Mouse (Mus musculus): ENCODE data around the gene Gm10037.
"Not testable (repeated sequence)": the region's sequence is repeated elsewhere in the genome, so short reads cannot be mapped to it uniquely, and the experiment has no call there.

Gene Gm10037

DNA sequence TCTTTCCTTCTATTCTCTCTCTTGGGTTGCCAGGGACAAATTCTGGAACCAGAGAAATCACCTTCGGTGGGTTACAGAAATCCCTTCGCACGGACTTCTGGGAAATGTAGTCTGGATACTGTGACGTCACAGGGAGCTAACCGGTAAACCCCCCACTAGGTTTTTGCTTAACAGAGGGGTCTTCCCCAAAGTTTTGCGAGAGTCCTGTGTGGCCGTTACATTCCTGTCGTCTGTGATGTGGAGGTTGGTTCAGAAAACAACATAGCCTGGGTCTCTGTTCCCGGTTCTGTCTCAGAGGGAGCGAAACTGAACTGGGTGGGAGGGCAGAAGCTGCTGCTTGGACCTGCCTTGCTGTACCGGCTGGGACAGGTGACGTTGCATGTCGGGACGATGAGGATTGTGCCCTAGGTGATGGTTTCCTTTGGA is at the start of gene Gm10037:
Gene Gm10037, plus strand, starts transcription at position 196 of the 426 bp plus-strand sequence.
- peak in 1 of 2 experiments; percentile 26 for DNase-seq (ENCODE audit: low spot score in 2 of 2)

DNA sequence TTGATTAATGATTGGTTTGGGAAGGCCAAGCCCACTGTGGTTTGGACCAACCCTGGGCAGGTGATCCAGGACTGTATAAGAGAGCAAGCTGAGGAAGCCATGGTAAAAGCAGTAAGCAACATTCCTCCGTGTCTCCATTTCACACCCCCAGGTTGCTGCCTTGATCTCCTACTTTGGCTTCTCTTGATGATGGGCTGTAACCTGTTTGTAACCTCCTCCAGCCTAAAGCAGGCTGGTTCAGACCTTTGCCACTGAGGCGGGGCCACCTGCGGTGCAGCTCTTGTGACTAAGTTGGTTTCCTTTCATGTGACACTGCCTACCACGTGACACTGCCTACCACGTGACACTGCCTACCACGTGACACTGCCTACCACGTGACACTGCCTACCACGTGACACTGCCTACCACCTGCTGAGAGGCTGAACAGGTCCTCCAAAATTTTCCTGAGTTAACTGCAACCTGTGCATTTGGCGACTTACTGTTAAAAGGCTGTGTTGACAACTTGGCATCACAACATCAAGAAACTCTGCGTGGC is 38.9 kb upstream of the Gm10037 start:
- DNase-seq (ENCODE audit: low spot score in 2 of 2) = no peak

DNA sequence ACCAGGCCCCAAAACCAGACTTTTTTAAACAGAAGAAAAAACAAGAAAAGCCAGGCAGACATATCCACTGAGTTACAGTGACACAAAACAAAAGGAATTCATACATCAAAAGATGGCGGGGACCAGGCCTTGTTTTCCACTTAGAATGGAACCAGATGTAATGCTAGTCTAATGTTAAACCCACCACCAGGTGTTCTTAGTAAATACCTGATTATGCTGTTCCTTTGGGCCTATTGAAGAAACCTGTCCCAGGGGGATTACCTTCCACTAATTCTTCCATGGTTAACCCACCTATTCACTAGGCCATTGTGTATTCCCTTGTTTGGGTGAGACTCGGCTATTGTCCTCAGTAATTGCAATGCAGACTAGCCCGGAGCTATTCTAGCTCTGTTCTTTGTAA is 32.3 kb upstream of the Gm10037 start:
- no peak for DNase-seq (ENCODE audit: low spot score in 2 of 2)

DNA sequence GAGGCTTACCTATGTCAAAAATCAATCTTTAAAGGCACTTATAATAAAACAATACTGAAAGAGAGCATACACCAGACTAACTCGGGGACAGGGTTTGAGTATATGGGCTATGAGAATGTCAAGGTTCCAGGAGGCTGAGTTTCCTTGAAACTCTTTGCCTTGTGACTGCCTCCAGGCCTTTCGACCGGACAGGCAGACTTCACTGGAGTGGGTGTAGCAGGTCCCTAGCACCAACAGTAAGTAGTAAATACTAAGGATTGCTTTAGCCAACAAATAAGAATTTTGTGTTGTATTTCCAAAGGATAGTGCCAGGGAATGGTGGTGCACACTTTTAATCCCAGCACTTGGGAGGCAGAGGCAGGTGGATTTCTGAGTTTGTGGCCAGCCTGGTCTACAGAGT is 31.8 kb upstream of the Gm10037 start:
- DNase-seq (ENCODE audit: low spot score in 2 of 2) = not testable (repeated sequence)

DNA sequence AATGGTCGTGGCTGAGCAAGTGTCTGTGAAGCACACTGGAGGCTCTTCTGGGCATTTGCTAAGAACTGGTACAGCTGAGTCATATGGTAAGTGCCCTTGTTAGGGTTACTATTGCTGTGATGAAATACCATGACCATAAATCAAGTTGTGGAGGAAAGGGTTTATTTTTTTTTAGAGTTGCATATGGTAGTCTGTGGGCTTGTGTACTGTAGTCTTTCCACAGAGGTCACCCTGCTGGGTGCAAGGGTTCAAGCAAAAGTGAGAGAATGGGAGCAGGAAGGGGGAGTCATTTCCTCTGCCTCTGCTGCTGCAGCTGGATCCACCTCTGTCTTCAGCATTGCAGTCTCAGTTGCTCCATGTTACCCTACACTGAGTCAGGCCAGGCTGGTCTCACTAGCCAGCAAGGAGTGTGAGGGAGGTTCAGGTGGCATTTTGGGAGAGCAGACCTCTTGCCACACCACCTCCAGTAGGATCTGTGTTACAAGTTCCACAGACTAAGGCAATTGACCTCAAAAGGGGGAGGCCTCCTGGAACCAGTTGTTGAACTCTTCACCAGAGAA is 19.2 kb upstream of the Gm10037 start:
- DNase-seq (ENCODE audit: low spot score in 2 of 2) = no peak

DNA sequence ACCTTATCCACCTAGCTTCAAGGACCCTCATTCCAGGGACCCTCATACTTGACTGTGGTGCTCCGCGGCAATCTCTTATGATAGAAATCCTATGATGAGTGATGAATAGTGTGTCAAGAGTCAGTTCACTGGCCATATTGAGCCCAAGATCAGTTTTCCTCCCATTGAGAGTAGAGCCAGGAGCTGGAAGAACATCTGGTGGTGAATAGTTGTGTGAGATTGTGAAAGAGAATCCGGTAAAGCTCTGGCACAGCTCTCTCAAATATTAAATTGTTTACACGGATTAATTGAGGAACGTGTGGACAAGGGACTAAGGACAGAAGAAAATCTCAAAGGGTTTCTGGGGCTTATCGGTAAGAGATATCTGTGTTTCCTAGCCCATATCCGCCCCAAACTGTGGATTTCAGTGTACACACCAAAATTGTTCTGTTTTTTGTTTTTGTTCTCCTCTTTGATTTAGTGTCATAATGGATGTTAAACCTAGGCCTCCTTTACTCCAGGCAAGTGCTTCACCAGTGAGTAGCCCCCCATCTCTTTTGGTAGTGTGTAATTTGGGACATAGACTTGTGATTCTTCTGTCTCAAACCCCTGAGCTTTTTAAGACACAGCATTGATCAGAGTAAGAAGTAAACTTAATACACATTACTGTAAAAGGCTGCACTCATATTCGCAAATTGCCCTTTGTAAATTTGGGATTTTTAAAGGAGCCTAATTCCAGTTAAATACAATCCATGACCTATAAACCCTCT is 17.8 kb upstream of the Gm10037 start:
- DNase-seq (ENCODE audit: low spot score in 2 of 2) = no peak

DNA sequence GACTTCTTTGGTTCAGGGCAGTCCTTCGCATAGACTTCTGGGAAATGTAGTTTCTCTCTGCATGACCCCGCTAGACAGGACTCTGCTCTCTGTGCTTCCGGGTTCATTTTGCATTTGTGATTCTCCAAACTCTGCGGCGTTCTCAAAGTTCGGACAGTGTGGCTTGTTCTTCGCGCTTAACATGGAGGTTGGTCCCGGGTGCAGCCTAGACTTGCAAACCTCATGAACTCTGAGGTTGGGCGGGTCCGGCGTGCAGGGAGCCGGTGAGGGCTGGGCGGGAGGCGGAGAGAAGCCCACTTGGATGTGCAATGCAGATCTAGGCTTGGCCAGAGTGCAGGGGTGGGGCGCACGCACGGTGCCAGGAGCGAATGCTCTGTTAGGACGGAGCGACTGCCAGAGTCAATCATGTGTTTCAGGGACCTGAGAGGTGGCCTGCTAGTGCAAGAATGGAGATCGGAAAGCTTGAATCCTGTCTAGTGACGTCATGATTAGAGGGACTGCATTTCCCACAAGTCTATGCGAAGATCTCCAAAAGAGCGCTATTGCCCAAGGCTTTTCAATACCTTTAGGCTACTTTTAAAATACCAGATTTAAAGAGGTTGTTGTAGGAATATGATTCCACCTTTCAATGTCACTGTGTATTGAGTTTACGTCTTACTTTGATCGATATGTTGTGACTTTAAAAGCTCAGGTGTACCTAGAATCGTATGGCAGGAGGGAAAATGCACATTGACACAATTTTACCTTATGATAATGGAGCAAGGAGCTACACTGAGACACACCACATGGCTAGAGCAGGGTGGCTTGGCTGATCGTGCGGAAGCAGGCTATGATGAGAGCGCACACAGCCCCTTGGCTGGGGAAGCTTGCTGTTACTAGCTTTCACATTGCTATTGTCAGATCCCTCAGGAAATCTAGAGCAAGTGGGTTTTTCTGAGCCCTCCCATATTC is 16.9 kb upstream of the Gm10037 start, which contains the start of gene Zfp273:
Gene Zfp273, plus strand, starts transcription at position 31 of the 951 bp plus-strand sequence.
- peak; percentile 57 to 68 for DNase-seq (ENCODE audit: low spot score in 2 of 2)

DNA sequence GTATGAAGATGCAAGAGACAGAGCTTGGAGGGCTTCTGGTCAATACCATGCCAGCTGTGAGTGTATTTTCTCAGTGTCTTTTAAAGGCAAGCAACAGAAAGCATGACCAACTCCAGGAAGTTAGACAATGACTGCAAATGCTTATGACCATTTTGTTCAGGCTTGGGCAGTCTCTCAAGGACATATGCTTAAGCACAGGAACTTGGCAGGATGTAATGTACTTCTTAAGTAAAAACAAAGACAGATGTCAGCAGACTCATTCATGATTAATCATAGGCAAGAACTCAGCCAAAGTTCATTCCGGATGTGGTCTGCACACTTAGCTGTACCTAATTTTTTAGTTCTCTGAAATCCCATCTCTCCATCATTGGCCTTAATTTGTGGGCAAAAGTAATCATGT is 12.3 kb upstream of the Gm10037 start:
- DNase-seq (ENCODE audit: low spot score in 2 of 2) = no peak

DNA sequence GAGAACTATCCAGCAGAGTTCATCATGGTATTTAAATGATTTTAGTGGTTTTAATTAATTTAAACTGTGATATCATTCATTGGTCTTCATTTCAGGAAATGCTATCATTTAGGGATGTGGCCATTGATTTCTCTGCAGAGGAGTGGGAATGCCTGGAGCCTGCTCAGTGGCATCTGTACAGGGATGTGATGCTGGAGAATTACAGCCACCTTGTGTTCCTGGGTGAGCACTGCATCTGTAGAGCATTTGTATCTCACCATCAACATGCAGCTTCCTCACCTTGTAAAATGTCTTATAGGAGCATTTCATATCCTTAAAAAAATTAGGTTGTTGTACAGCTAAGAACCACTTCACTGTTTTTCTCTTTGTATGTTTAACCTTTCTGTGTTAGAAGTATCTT is 2.2 kb downstream of the Gm10037 start:
- not testable (repeated sequence) for DNase-seq (ENCODE audit: low spot score in 2 of 2)

DNA sequence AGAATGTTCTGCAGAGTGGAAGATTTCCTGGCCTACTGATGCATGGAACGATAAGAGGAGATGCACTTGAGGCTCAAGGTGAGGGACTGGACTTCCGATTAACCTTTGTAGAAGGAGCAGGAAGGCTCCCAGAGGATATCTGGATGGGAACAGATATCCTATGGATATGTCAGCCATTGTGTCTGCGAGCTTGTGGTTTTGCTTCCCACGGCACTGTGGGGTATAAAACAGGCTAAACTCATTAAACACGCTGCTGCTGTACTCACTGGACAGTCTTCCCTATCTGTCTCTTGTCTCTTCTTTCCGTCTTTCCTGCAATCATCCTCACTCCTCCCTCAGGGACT is 12.8 kb downstream of the Gm10037 start:
- DNase-seq (ENCODE audit: low spot score in 2 of 2) = no peak

DNA sequence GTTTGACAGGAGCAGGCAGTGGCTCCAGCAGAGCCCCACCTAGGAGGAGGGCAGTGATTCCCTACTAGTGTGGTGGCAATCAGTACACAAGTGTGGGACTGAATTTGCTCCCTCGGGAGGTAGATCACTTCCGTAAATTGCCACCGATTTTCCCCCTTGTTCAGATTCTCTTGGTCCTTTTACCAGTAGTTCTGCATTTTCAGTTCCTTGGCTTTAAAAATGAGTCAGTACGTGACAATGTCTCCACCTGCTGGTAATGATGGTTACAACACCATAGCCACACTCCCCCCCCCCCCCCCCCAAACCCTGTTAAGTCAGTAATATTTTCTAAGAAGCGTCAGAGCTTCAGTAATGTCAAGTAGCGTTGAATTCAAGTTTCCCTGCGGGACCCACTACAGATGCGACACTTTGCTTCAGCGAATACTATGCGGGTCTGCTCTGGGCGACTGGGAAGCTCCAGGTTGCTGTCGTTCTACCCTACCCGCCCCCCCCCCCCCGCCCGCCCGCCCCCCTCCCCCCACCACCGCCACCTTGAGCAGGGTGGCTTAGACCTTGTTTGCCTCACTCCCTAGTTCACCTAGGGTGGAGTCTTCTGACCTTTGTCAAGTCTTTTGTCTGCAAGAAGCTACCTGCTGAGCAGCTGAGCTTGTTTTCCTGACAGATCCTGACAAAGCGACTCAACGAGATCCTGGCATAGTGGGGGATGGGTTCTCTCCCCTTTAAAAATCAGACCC is 13.4 kb downstream of the Gm10037 start:
- DNase-seq (ENCODE audit: low spot score in 2 of 2) = peak in 1 of 2 experiments; percentile 50

DNA sequence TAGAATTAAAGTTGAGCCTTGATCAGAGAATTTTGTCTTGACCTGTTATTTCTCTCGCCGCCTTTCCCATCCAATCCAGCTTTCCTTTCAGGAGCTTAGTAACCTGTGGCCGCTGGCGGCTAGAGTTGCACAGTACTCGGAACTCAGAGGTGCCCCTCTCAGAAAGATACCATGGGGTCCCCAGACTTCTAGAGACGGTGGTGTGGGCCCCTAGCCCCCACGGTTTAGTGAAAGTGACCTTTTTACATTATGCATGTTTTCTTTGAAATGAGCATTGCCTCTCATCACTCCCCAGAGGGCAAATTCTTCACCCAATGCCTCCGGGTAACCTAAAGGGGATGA is 13.9 kb downstream of the Gm10037 start:
- DNase-seq (ENCODE audit: low spot score in 2 of 2) = peak in 1 of 2 experiments; percentile 4

DNA sequence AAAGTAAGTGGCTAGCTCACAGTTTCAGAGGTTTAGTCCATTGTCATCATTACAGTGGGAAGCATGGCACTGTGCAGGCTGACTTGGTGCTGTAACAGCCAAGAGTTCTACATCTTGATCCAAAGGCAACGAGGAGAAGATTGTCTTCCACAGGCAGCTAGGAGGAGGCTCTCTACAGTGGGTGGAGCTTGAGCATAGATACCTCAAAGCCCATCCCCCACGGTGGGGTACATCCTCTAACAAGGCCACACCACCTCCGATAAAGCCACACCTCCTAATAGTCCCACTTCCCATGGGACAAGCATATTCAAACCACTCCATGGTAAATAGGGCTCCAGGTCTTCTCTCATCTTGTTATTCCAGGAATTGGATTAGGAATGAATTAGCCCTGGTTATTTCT is 19.5 kb downstream of the Gm10037 start:
- DNase-seq (ENCODE audit: low spot score in 2 of 2) = no peak

DNA sequence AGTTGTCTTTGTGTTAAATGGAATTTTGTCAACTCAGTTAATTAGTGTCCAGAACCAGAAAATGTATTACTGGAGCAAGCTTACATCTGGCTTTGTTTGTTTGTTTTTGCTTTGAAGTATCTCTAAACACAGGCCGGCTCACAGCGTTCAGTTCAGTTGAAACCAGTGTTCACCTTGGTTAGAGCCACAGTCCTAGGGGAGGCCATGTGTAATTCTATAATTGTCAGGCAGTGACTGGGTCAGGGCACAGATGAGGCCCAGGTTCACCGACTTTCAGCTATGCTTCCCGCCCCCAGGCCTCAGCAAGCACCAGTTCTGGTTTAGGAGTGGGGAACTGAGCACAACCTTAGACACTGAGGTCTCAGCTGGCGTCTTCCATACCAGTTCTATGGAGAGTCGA is 22.2 kb downstream of the Gm10037 start:
- DNase-seq (ENCODE audit: low spot score in 2 of 2) = no peak

DNA sequence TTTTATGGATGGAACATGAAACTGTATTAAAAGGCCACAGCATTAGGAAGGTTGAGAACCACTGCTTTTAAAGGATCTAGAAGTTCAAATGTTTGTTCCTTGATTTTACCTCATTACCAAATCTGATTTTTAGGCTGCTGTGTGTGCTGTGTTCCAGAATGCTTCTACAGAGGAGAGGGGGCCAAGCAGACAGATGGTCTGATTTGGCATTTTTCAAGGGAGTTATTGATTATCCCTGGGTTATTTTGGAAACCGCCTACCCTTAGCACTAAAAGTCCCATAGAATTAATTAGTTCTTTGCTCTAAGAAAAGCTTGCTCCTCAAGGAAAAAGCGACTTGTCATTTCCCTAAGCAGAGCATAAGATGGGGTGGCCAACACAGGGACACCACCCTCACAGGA is 23.1 kb downstream of the Gm10037 start:
- DNase-seq (ENCODE audit: low spot score in 2 of 2) = no peak

DNA sequence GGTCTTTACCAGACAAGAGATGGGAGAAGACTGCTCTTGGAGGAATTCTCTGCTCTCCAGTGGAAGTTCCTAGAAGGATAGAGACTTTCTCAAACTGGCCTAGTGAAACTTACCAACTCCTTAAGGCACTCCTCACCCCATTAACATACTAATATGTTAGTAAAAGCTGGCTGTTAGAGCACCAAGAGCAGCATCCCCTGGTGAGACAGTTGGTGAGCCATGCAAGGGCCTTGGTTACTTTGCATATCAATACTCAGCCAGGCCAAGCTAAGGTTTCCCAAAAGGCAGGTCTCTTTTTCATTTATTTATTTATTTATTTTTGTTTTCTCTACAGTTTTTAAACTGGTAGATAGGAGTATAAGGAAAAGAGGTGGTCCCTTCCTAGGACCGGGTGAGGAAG is 26.4 kb downstream of the Gm10037 start:
- DNase-seq (ENCODE audit: low spot score in 2 of 2) = no peak

DNA sequence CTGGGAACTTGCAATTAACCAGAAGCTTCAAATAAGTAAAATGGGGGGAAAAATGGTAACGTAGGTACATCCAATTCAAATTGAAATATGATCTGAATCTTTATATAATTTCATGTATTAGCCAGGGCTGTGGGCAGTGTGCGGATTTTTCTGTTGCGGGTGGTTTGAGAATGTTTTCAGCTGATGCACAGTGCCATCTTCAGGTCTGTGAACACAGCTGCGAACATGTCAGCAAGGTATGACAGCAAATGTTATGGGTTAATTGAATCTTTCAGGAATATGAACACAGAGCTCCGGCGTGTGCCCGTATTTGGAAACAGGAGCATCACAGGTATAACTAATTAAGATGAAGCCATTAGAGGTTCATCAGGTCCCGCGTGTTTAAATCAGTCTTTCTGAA is 31.6 kb downstream of the Gm10037 start:
- DNase-seq (ENCODE audit: low spot score in 2 of 2) = no peak

DNA sequence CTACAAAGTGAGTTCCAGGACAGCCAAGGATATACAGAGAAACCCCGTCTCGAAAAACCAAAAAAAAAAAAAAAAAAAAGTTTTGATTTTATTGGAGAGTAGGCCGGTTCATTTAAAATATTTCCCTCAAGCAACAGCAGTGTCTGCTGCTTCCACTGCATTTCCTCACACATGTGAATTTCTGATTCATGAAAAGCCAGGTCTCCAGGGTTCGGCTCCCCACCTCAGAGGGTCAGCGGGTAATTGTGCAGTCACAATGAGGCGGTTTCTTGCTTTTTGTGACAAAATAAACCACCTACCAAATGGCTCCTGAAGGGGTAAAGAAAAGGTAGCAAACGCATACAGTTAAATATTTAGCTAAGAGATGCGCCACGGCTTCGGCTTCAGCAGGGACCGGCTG is 32.1 kb downstream of the Gm10037 start, which contains the start of gene BC048507:
Gene BC048507, plus strand, starts transcription at position 301 of the 400 bp plus-strand sequence.
- no peak for DNase-seq (ENCODE audit: low spot score in 2 of 2)

DNA sequence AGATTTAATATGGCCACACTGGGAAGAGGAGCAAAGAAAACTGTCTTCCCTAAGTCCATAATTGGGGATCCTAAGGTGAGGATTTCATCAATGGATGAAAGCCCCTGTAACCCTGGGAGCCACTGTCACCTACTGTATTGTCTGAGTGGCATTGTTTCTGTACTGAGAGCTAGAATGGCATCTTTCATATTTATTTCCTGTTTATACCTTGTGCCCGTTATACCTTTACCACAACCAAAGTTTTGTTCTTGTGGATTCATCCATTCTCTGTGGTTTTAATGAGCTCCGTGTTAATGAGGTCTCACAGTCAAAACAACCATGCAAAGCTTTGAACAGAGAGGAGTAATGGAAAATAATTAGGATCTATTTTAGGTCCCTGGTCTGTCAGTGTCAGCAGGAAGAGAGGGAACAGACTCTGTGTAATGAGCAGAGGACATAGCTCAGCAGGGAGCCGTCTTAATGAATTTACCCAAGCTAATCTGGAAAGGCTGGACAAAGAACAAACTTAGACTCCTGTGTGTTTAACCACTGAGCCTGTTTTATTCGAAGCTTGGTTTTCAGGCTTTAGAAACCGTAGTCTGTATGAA is 34.0 kb downstream of the Gm10037 start:
- no peak for DNase-seq (ENCODE audit: low spot score in 2 of 2)

DNA sequence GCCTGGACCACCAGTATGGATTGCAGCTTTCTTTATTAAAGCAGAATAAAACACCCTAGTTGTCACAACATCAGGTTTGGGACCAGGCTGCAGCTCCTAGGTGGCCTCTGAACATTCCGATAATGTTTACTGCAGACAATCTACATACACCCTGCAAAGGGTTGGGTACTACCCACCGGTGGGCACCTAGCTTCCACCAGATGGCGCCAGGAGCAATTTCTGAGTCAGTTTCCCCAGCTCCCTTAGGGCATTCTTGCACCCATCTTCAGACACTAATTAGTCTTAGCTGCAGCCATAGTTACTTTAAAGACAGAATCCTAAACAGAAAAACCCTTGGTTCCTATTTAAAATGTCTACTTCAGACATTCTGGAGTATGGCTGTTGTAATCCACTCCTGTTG is 37.0 kb downstream of the Gm10037 start:
- DNase-seq (ENCODE audit: low spot score in 2 of 2) = peak in 1 of 2 experiments; percentile 7

DNA sequence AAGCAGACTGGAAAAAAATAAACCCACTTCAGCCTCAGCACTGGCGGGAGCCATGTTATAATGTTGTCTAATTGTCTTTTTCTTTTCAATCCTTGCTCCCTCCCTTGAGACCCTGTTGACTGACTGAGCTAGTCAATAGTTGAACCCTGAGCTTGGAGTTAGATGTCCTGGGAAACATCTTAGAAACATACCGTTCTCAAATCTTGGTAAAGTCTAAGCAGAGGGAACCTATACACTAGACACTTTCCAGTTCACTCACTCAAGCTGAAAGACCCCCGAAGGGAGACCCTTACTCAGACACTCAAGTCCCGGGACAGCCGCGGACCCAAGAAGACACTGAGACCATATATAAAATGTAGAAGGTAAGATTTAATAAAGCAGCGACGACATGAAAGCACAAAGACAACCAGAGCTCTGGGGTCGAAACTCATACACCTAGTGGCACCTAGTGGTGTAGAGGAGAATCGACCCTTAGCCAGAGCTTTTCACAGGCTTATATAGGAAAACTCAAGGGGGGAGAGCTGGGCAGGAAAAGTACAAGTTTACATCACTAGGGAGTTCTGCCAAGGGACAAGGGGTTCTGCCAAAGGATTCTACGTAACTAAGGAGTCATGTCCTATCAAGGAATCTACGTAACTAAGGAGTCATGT is 45.3 kb downstream of the Gm10037 start:
- DNase-seq (ENCODE audit: low spot score in 2 of 2) = not testable (repeated sequence)

Measured in thymus, postnatal 10 days (tissue).